Mouse (Mus musculus) left cerebral cortex, adult 11 months (tissue): ENCODE measurements at regions not wholly inside any gene's neighbourhood (a gene's known extent, or its start where the extent isn't known, plus 50 kb on each side); places are given as distances from the start of the nearest gene placed in this dataset.
A peak's percentile ranks its signal among the peaks of the same experiment; 100 is the strongest.
"Not testable (repeated sequence)": the region's sequence is repeated elsewhere in the genome, so short reads cannot be mapped to it uniquely, and the experiment has no call there.

Source experiments
- DNase-seq: peaks from one replicate; pipeline ENCODE4 v3.0.0; 2022; ENCODE audit warnings: low spot score

GRCm38 (mm10) chr15:37100767-37101288, 93.3 kb upstream of the Zfp706 start:
- no peak for DNase-seq

- DNase-seq, result no peak
These were observed 92.6 kb upstream of the Zfp706 start for GRCm38 (mm10) chr15:37099927-37100766.

GRCm38 (mm10) chr15:37099176-37099575, 91.6 kb upstream of the Zfp706 start:
- DNase-seq, result no peak

- no peak for DNase-seq
These were observed 89.9 kb upstream of the Zfp706 start for GRCm38 (mm10) chr15:37097426-37097825.

- not testable (repeated sequence) for DNase-seq
These were observed 83.6 kb upstream of the Zfp706 start for GRCm38 (mm10) chr15:37091171-37091570.

- DNase-seq, result no peak
These were observed 76.2 kb upstream of the Zfp706 start for GRCm38 (mm10) chr15:37083726-37084125.

- DNase-seq, result no peak
These were observed 74.3 kb upstream of the Zfp706 start for GRCm38 (mm10) chr15:37081836-37082235.

- DNase-seq, result no peak
These were observed 73.4 kb upstream of the Zfp706 start for GRCm38 (mm10) chr15:37080931-37081330.

GRCm38 (mm10) chr15:37080395-37080794, 72.8 kb upstream of the Zfp706 start:
- no peak for DNase-seq

- DNase-seq, result not testable (repeated sequence)
These were observed 66.6 kb upstream of the Zfp706 start for GRCm38 (mm10) chr15:37074207-37074606.

GRCm38 (mm10) chr15:37072202-37072862, 64.8 kb upstream of the Zfp706 start:
- no peak for DNase-seq

- no peak for DNase-seq
These were observed 62.6 kb upstream of the Zfp706 start for GRCm38 (mm10) chr15:37070188-37070587.

- no peak for DNase-seq
These were observed 59.8 kb upstream of the Zfp706 start for GRCm38 (mm10) chr15:37067326-37067725.

GRCm38 (mm10) chr15:37065926-37066550, 58.5 kb upstream of the Zfp706 start:
- DNase-seq, result no peak

GRCm38 (mm10) chr15:37065408-37065807, 57.8 kb upstream of the Zfp706 start:
- DNase-seq, result peak; percentile 51

- DNase-seq, result no peak
These were observed 56.3 kb upstream of the Zfp706 start for GRCm38 (mm10) chr15:37063781-37064383.

GRCm38 (mm10) chr15:37062585-37062984, 55.0 kb upstream of the Zfp706 start:
- DNase-seq, result peak; percentile 47

GRCm38 (mm10) chr15:37061501-37061900, 53.9 kb upstream of the Zfp706 start:
- DNase-seq, result no peak

- no peak for DNase-seq
These were observed 53.3 kb upstream of the Zfp706 start for GRCm38 (mm10) chr15:37060831-37061230.
